Mouse (Mus musculus): ENCODE results near the gene Mymx. TPM values are rescaled to one million over a fixed set of nuclear protein-coding genes. Genes with fewer than 3 reads are reported as not detected.

Gene Mymx
- 0.75 and 5.8 TPM in 2 replicates for polyA plus RNA-seq (2012; rRNA removed)

- H3K27ac ChIP-seq (ENCODE audit: insufficient read depth, low read depth, low read length): no peak within 1 kb of the TSS
- H3K27me3 ChIP-seq (ENCODE audit: control insufficient read depth, insufficient read depth, low read length): no peaks in the 10 kb centered on the region
- no peaks in the 10 kb centered on the region for H3K36me3 ChIP-seq (ENCODE audit: control insufficient read depth, insufficient read depth, low read length)
- 0 out of 2 replicates have a peak within 1 kb of the TSS, but pooled peaks have one; percentile 1 for H3K4me3 ChIP-seq (ENCODE audit: low read depth, low read length)
- WGBS: 41% methylated on average over 6 of the region's 6 CpGs
- TF ChIP-seq CTCF (IDR thresholded peaks at IDR 0.05; ENCODE audit: extremely low read depth, insufficient read length, insufficient replicate concordance, low read depth, low read length) (no peak), POLR2A (IDR thresholded peaks at IDR 0.05; ENCODE audit: low read depth, low read length) (no peak)
- H3K4me1 ChIP-seq (ENCODE audit: control insufficient read depth, insufficient read depth, insufficient read length, low read length): peaks cover 13% of the 10 kb centered on the region
These were observed at the start of gene Mymx for GRCm38 (mm10) chr17:45601877-45602304. Gene Mymx, minus strand, starts transcription at chr17:45602102.

GRCm38 (mm10) chr17:45644185-45644584 lies 42.3 kb upstream of the Mymx start:
- Histone ChIP-seq H3K27ac (ENCODE audit: insufficient read depth, low read depth, low read length) (no peak overlapping the region), H3K4me1 (ENCODE audit: control insufficient read depth, insufficient read depth, insufficient read length, low read length) (no peaks in the 10 kb centered on the region), H3K27me3 (ENCODE audit: control insufficient read depth, insufficient read depth, low read length) (no peaks in the 10 kb centered on the region), H3K4me3 (ENCODE audit: low read depth, low read length) (no peak overlapping the region), H3K36me3 (ENCODE audit: control insufficient read depth, insufficient read depth, low read length) (no peaks in the 10 kb centered on the region)
- 93% methylated on average over 4 of the region's 4 CpGs for WGBS
- TF ChIP-seq POLR2A (IDR thresholded peaks at IDR 0.05; ENCODE audit: low read depth, low read length) (no peak), CTCF (IDR thresholded peaks at IDR 0.05; ENCODE audit: extremely low read depth, insufficient read length, insufficient replicate concordance, low read depth, low read length) (no peak)

- Histone ChIP-seq H3K4me1 (ENCODE audit: control insufficient read depth, insufficient read depth, insufficient read length, low read length) (no peaks in the 10 kb centered on the region), H3K27ac (ENCODE audit: insufficient read depth, low read depth, low read length) (no peak overlapping the region), H3K27me3 (ENCODE audit: control insufficient read depth, insufficient read depth, low read length) (no peaks in the 10 kb centered on the region), H3K36me3 (ENCODE audit: control insufficient read depth, insufficient read depth, low read length) (no peaks in the 10 kb centered on the region), H3K4me3 (ENCODE audit: low read depth, low read length) (no peak overlapping the region)
- TF ChIP-seq POLR2A (IDR thresholded peaks at IDR 0.05; ENCODE audit: low read depth, low read length) (no peak), CTCF (IDR thresholded peaks at IDR 0.05; ENCODE audit: extremely low read depth, insufficient read length, insufficient replicate concordance, low read depth, low read length) (peak; percentile 80; the same call in 1 of the 2 replicates)
- WGBS: 25% methylated on average over 12 of the region's 12 CpGs
These were observed 40.8 kb upstream of the Mymx start for GRCm38 (mm10) chr17:45642701-45643100.

DNA sequence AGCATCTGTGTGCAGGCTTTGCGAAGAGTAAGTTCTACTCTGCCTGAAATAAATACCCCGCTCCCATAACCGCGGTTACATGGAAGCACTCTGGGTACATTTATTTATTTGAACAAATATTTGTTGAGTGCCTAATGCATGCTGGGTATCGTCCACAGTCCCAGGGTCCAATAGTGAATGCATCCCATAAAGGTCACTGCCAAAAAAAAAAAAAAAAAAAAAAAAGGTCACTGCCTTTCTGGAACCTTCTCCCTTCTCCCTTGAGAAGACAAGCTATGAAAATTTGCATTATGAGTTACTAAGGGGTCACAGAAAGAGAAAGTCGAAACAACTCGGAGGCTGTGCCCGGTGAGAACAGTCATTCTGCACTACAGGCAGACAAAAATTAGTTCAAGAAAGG lies 40.1 kb upstream of the Mymx start:
- TF ChIP-seq POLR2A (IDR thresholded peaks at IDR 0.05; ENCODE audit: low read depth, low read length): no peak
- TF ChIP-seq CTCF (IDR thresholded peaks at IDR 0.05; ENCODE audit: extremely low read depth, insufficient read length, insufficient replicate concordance, low read depth, low read length): no peak
- Histone ChIP-seq H3K36me3 (ENCODE audit: control insufficient read depth, insufficient read depth, low read length) (no peaks in the 10 kb centered on the region), H3K27ac (ENCODE audit: insufficient read depth, low read depth, low read length) (no peak overlapping the region), H3K4me3 (ENCODE audit: low read depth, low read length) (no peak overlapping the region), H3K27me3 (ENCODE audit: control insufficient read depth, insufficient read depth, low read length) (no peaks in the 10 kb centered on the region), H3K4me1 (ENCODE audit: control insufficient read depth, insufficient read depth, insufficient read length, low read length) (no peaks in the 10 kb centered on the region)
- WGBS: 68% methylated on average over 8 of the region's 8 CpGs

DNA sequence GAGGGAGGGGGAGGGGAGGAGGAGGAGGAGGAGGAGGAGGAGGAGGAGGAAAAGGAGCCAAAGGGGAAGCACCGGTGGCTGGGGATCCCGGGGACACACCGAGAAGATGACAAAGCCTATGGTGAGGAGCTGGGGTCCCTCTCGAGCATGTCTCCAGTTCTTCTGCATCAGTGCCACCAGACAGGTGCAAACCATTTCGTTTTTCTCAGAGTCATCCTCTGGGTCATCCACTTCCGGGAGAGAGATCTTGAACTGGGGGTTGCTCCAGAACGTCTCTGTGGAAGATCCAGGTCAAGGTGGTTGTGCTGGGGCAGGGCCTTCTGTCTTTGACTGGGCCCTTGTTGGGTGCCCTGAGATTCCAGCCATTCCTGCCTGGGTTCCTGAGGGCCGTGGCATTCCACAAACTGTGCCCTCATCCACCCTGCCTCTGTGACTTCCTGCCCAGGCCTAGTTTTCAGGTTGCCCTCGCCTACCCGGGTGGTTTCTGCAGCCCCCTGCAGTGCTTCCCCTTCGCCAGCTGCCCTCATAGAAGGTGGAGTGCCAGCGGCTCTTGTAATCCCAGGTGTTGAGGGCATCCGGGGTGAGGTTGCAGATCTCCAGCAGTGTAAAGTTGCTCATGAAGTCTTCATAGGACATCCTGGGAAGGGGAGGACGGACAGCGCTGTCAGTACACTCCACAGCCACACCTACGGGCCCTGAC lies 36.8 kb upstream of the Mymx start:
- WGBS: 78% methylated on average over 16 of the region's 16 CpGs
- H3K4me1 ChIP-seq (ENCODE audit: control insufficient read depth, insufficient read depth, insufficient read length, low read length): no peaks in the 10 kb centered on the region
- no peak overlapping the region for H3K4me3 ChIP-seq (ENCODE audit: low read depth, low read length)
- H3K27me3 ChIP-seq (ENCODE audit: control insufficient read depth, insufficient read depth, low read length): no peaks in the 10 kb centered on the region
- no peaks in the 10 kb centered on the region for H3K36me3 ChIP-seq (ENCODE audit: control insufficient read depth, insufficient read depth, low read length)
- H3K27ac ChIP-seq (ENCODE audit: insufficient read depth, low read depth, low read length): no peak overlapping the region
- no peak for TF ChIP-seq CTCF (IDR thresholded peaks at IDR 0.05; ENCODE audit: extremely low read depth, insufficient read length, insufficient replicate concordance, low read depth, low read length)
- no peak for TF ChIP-seq POLR2A (IDR thresholded peaks at IDR 0.05; ENCODE audit: low read depth, low read length)

- Histone ChIP-seq H3K27ac (ENCODE audit: insufficient read depth, low read depth, low read length) (no peak overlapping the region), H3K27me3 (ENCODE audit: control insufficient read depth, insufficient read depth, low read length) (no peaks in the 10 kb centered on the region), H3K4me3 (ENCODE audit: low read depth, low read length) (no peak overlapping the region), H3K36me3 (ENCODE audit: control insufficient read depth, insufficient read depth, low read length) (no peaks in the 10 kb centered on the region), H3K4me1 (ENCODE audit: control insufficient read depth, insufficient read depth, insufficient read length, low read length) (peaks cover 16% of the 10 kb centered on the region)
- WGBS: 84% methylated on average over 5 of the region's 5 CpGs
- TF ChIP-seq CTCF (IDR thresholded peaks at IDR 0.05; ENCODE audit: extremely low read depth, insufficient read length, insufficient replicate concordance, low read depth, low read length): no peak
- no peak for TF ChIP-seq POLR2A (IDR thresholded peaks at IDR 0.05; ENCODE audit: low read depth, low read length)
These were observed 32.1 kb upstream of the Mymx start for GRCm38 (mm10) chr17:45634033-45634432.

DNA sequence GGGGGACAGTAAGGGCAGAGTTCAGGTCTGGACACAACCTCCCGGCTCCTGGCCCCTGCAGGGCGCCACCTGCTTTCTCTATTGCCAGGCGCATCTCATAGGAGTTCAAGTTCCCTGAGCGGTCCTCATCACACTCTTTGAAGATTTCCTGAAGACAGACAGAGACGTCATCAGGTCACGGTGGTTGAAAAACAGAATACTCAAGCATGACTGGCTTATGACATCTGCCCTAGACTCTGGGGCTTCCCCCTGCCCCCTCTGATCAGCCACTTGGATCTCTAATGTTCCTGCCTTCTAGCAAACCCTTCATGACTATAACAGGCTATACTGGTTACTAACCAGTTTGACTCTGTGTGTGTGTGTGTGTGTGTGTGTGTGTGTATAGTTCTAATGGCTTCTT lies 30.0 kb upstream of the Mymx start:
- H3K4me3 ChIP-seq (ENCODE audit: low read depth, low read length): no peak overlapping the region
- peaks cover 21% of the 10 kb centered on the region for H3K4me1 ChIP-seq (ENCODE audit: control insufficient read depth, insufficient read depth, insufficient read length, low read length)
- no peaks in the 10 kb centered on the region for H3K36me3 ChIP-seq (ENCODE audit: control insufficient read depth, insufficient read depth, low read length)
- TF ChIP-seq CTCF (IDR thresholded peaks at IDR 0.05; ENCODE audit: extremely low read depth, insufficient read length, insufficient replicate concordance, low read depth, low read length) (no peak), POLR2A (IDR thresholded peaks at IDR 0.05; ENCODE audit: low read depth, low read length) (no peak)
- no peak overlapping the region for H3K27ac ChIP-seq (ENCODE audit: insufficient read depth, low read depth, low read length)
- no peaks in the 10 kb centered on the region for H3K27me3 ChIP-seq (ENCODE audit: control insufficient read depth, insufficient read depth, low read length)
- 39% methylated on average over 6 of the region's 6 CpGs for WGBS

Data from small intestine, adult 2 months (tissue).